Mouse (Mus musculus) forebrain, embryonic 14.5 days (tissue): ENCODE data around the gene Blcap. TPM values are rescaled to one million over a fixed set of nuclear protein-coding genes. Genes with fewer than 3 reads are reported as not detected.

Experiments used
- ATAC-seq: fragments of 200-750 bp; cut with Nextera tagmentation; 2 replicates; pipeline ENCODE4 v1.8.0; 2017; ENCODE audit warnings: mild to moderate bottlenecking, moderate library complexity
- DNase-seq: peaks from one replicate; pipeline ENCODE4 v3.0.0-alpha.2; 2015; ENCODE audit warnings: low spot score
- H3K27ac ChIP-seq: fragments of 300-500 bp; sonication (generic); 2 replicates; pipeline ENCODE4 v1.5.1; 2014; ENCODE audit warnings: low read depth, mild to moderate bottlenecking, control low read depth, low read length, moderate library complexity
- H3K27me3 ChIP-seq: fragments of 300-500 bp; sonication (generic); replicated peaks from 2 replicates; pipeline ENCODE4 v1.6.1; 2014; ENCODE audit warnings: low read length, control low read depth, mixed read lengths; ENCODE audit not compliant: control insufficient read depth, insufficient read depth
- H3K36me3 ChIP-seq: fragments of 300-500 bp; sonication (generic); 2 replicates; pipeline ENCODE4 v1.6.1; 2014; ENCODE audit warnings: low read length, control low read depth; ENCODE audit not compliant: control insufficient read depth, insufficient read depth
- H3K4me1 ChIP-seq: fragments of 300-500 bp; sonication (generic); 2 replicates; pipeline ENCODE4 v1.6.1; 2014; ENCODE audit warnings: antibody characterized with exemption, low read length, control low read depth; ENCODE audit not compliant: control insufficient read depth, insufficient read depth
- H3K4me2 ChIP-seq: fragments of 300-500 bp; sonication (generic); 2 replicates; pipeline ENCODE4 v1.6.1; 2014; ENCODE audit warnings: mild to moderate bottlenecking, control low read depth, low read length
- H3K4me3 ChIP-seq: fragments of 300-500 bp; sonication (generic); 2 replicates; pipeline ENCODE4 v1.5.1; 2014; ENCODE audit warnings: low read depth, low read length, control low read depth
- H3K9ac ChIP-seq: fragments of 300-500 bp; sonication (generic); 2 replicates; pipeline ENCODE4 v1.6.1; 2014; ENCODE audit warnings: mild to moderate bottlenecking, low read length, control low read depth, moderate library complexity
- H3K9me3 ChIP-seq: fragments of 300-500 bp; sonication (generic); replicated peaks from 2 replicates; pipeline ENCODE4 v1.6.1; 2016; ENCODE audit warnings: low read length, control low read depth, mixed read lengths; ENCODE audit not compliant: control insufficient read depth
- WGBS: fragments of 180-500 bp; shearing (Covaris S2); extraction: QIAGEN DNeasy Blood & Tissue Kit; methylation state at CpG from one replicate; pipeline ENCODE4 v1.1.7; 2014; 5-methylcytosine and 5-hydroxymethylcytosine counted together
- polyA plus RNA-seq: library from polyadenylated mRNA; unstranded; fragments of >200 nt; fragmentation: Nextera tagmentation; extraction: Ambion mirVana; gene quantifications from 2 replicates; pipeline ENCODE4 v1.2.1, GENCODE M21; 2014

The Blcap gene
- polyA plus RNA-seq, 1 experiment from 2014 or later, result 240 TPM

GRCm38 (mm10) chr2:157564723-157565122 lies 6.4 kb downstream of the Blcap start:
- Histone ChIP-seq H3K4me3 (peak overlapping the region; percentile 99), H3K4me1 (peaks cover 17% of the 10 kb centered on the region), H3K36me3 (peaks cover 21% of the 10 kb centered on the region), H3K4me2 (peak overlapping the region; percentile 93), H3K9me3 (peaks cover 13% of the 10 kb centered on the region), H3K27ac (no peak overlapping the region; the same call in 1 of the 2 replicates), H3K9ac (peak overlapping the region; percentile 98), H3K27me3 (no peaks in the 10 kb centered on the region)
- ATAC-seq, result no peak
- WGBS, result 80% methylated on average over 4 of the region's 4 CpGs
- no peak for DNase-seq

GRCm38 (mm10) chr2:157563031-157563430 lies 8.0 kb downstream of the Blcap start:
- no peak overlapping the region for H3K4me3 ChIP-seq
- no peak for ATAC-seq
- peaks cover 17% of the 10 kb centered on the region for H3K4me1 ChIP-seq
- H3K4me2 ChIP-seq, result peak overlapping the region; percentile 67
- peaks cover 25% of the 10 kb centered on the region for H3K36me3 ChIP-seq
- peak overlapping the region; percentile 93; the same call in 1 of the 2 replicates for H3K9ac ChIP-seq
- peak; percentile 29 for DNase-seq
- peaks cover 22% of the 10 kb centered on the region for H3K9me3 ChIP-seq
- peak overlapping the region; percentile 91; the same call in 1 of the 2 replicates for H3K27ac ChIP-seq
- no peaks in the 10 kb centered on the region for H3K27me3 ChIP-seq
- WGBS, result 53% methylated on average over 2 of the region's 2 CpGs

GRCm38 (mm10) chr2:157561165-157561836 lies 9.8 kb downstream of the Blcap start:
- H3K4me1 ChIP-seq, result peaks cover 9% of the 10 kb centered on the region
- ATAC-seq (peak; percentile 35), DNase-seq (peak; percentile 93)
- 48% methylated on average over 27 of the region's 27 CpGs for WGBS
- H3K27me3 ChIP-seq, result no peaks in the 10 kb centered on the region
- H3K27ac ChIP-seq, result peak overlapping the region; percentile 91
- H3K9me3 ChIP-seq, result peaks cover 22% of the 10 kb centered on the region
- peak overlapping the region; percentile 93 for H3K9ac ChIP-seq
- peak overlapping the region; percentile 55 for H3K4me3 ChIP-seq
- H3K36me3 ChIP-seq, result peaks cover 42% of the 10 kb centered on the region
- peak overlapping the region; percentile 67 for H3K4me2 ChIP-seq

- DNase-seq (peak; percentile 45), ATAC-seq (peak; percentile 21; the same call in 1 of the 2 replicates)
- Histone ChIP-seq H3K36me3 (peaks cover 44% of the 10 kb centered on the region), H3K4me2 (peak overlapping the region; percentile 67), H3K9ac (peak overlapping the region; percentile 93), H3K9me3 (peaks cover 22% of the 10 kb centered on the region), H3K4me3 (peak overlapping the region; percentile 55), H3K4me1 (peaks cover 8% of the 10 kb centered on the region), H3K27me3 (no peaks in the 10 kb centered on the region), H3K27ac (peak overlapping the region; percentile 97)
- 58% methylated on average over 33 of the region's 33 CpGs for WGBS
Observed at GRCm38 (mm10) chr2:157560302-157560701, 10.8 kb downstream of the Blcap start.

- DNase-seq (peak; percentile 95), ATAC-seq (peak; percentile 73)
- Histone ChIP-seq H3K4me1 (peaks cover 4% of the 10 kb centered on the region; the same call in 1 of the 2 replicates), H3K4me2 (peak within 1 kb of the TSS; percentile 67), H3K9me3 (peaks cover 22% of the 10 kb centered on the region), H3K27me3 (no peaks in the 10 kb centered on the region), H3K4me3 (peak within 1 kb of the TSS; percentile 55), H3K9ac (peak within 1 kb of the TSS; percentile 93), H3K27ac (peak within 1 kb of the TSS; percentile 97), H3K36me3 (peaks cover 44% of the 10 kb centered on the region)
- WGBS, result 54% methylated on average over 27 of the region's 27 CpGs
Observed at GRCm38 (mm10) chr2:157559858-157560257, 11.2 kb downstream of the Blcap start, which contains the start of gene Nnat. Gene Nnat, plus strand, starts transcription at chr2:157560078.

GRCm38 (mm10) chr2:157559440-157559839 lies 11.6 kb downstream of the Blcap start:
- 46% methylated on average over 19 of the region's 19 CpGs for WGBS
- Histone ChIP-seq H3K4me1 (peaks cover under 1% of the 10 kb centered on the region; the same call in 1 of the 2 replicates), H3K4me3 (peak overlapping the region; percentile 55), H3K9me3 (peaks cover 22% of the 10 kb centered on the region), H3K27ac (peak overlapping the region; percentile 45; the same call in 1 of the 2 replicates), H3K9ac (peak overlapping the region; percentile 26; the same call in 1 of the 2 replicates), H3K4me2 (peak overlapping the region; percentile 67), H3K36me3 (peaks cover 44% of the 10 kb centered on the region), H3K27me3 (no peaks in the 10 kb centered on the region)
- DNase-seq (peak; percentile 50), ATAC-seq (no peak)

GRCm38 (mm10) chr2:157558520-157558919 lies 12.6 kb downstream of the Blcap start:
- ATAC-seq, result no peak
- WGBS, result 57% methylated on average over 6 of the region's 6 CpGs
- no peaks in the 10 kb centered on the region; the same call in 1 of the 2 replicates for H3K4me1 ChIP-seq

GRCm38 (mm10) chr2:157558051-157558450 lies 13.0 kb downstream of the Blcap start:
- Histone ChIP-seq H3K27me3 (no peaks in the 10 kb centered on the region), H3K27ac (no peak overlapping the region), H3K4me2 (no peak overlapping the region), H3K36me3 (peaks cover 44% of the 10 kb centered on the region), H3K4me1 (peaks cover 3% of the 10 kb centered on the region; the same call in 1 of the 2 replicates), H3K9ac (no peak overlapping the region), H3K9me3 (peaks cover 22% of the 10 kb centered on the region), H3K4me3 (no peak overlapping the region)
- WGBS, result 62% methylated on average over 9 of the region's 9 CpGs
- DNase-seq (no peak), ATAC-seq (no peak)

More at GRCm38 (mm10) chr2:157558520-157558919, 12.6 kb downstream of the Blcap start:
- Histone ChIP-seq H3K9ac (no peak overlapping the region), H3K9me3 (peaks cover 22% of the 10 kb centered on the region), H3K4me2 (peak overlapping the region; percentile 67; the same call in 1 of the 2 replicates), H3K4me3 (no peak overlapping the region), H3K27me3 (no peaks in the 10 kb centered on the region), H3K36me3 (peaks cover 44% of the 10 kb centered on the region), H3K27ac (0 out of 2 replicates have a peak overlapping the region, but pooled peaks have one; percentile 11)
- peak; percentile 58 for DNase-seq
